Mouse (Mus musculus) liver, embryonic 15.5 days (tissue): ENCODE measurements around the gene Gatad1. TPM values are rescaled to one million over a fixed set of nuclear protein-coding genes. Genes with fewer than 3 reads are reported as not detected.
A peak's percentile ranks its signal among the peaks of the same experiment; 100 is the strongest.

Source experiments
- ATAC-seq: fragments of 200-750 bp; cut with Nextera tagmentation; 2 replicates; pipeline ENCODE4 v1.8.0; 2017; ENCODE audit warnings: moderate number of reproducible peaks, mild to moderate bottlenecking, moderate library complexity; ENCODE audit not compliant: insufficient read depth
- H3K27ac ChIP-seq: fragments of 300-500 bp; sonication (generic); replicated peaks from 2 replicates; pipeline ENCODE4 v1.5.1; 2015; ENCODE audit warnings: mild to moderate bottlenecking, inconsistent platforms
- H3K27me3 ChIP-seq: fragments of 300-500 bp; sonication (generic); 2 replicates; pipeline ENCODE4 v1.6.1; 2015; ENCODE audit warnings: mild to moderate bottlenecking, inconsistent platforms
- H3K36me3 ChIP-seq: fragments of 300-500 bp; sonication (generic); replicated peaks from 2 replicates; pipeline ENCODE4 v1.6.1; 2015; ENCODE audit warnings: moderate library complexity, mild to moderate bottlenecking, inconsistent platforms
- H3K4me1 ChIP-seq: fragments of 300-500 bp; sonication (generic); replicated peaks from 2 replicates; pipeline ENCODE4 v1.6.1; 2015; ENCODE audit warnings: inconsistent platforms
- H3K4me2 ChIP-seq: fragments of 300-500 bp; sonication (generic); 2 replicates; pipeline ENCODE4 v1.6.1; 2015; ENCODE audit warnings: moderate library complexity, mild to moderate bottlenecking, inconsistent platforms
- H3K4me3 ChIP-seq: fragments of 300-500 bp; sonication (generic); replicated peaks from 2 replicates; pipeline ENCODE4 v1.5.1; 2015; ENCODE audit warnings: mild to moderate bottlenecking, inconsistent platforms
- H3K9ac ChIP-seq: fragments of 300-500 bp; sonication (generic); 2 replicates; pipeline ENCODE4 v1.6.1; 2015; ENCODE audit warnings: moderate library complexity, mild to moderate bottlenecking, inconsistent platforms
- H3K9me3 ChIP-seq: fragments of 300-500 bp; sonication (generic); replicated peaks from 2 replicates; pipeline ENCODE4 v1.6.1; 2016; ENCODE audit warnings: inconsistent platforms
- WGBS: fragments of 180-500 bp; shearing (Covaris S2); methylation state at CpG from one replicate; pipeline ENCODE4 v1.1.7; 2015; ENCODE audit warnings: mixed read lengths; ENCODE audit not compliant: insufficient replicate concordance; 5-methylcytosine and 5-hydroxymethylcytosine counted together
- polyA plus RNA-seq: library from polyadenylated mRNA; unstranded; fragments of >200 nt; fragmentation: Nextera tagmentation; extraction: Ambion mirVana; gene quantifications from 2 replicates; pipeline ENCODE4 v1.2.1, GENCODE M21; 2015

The Gatad1 gene
- polyA plus RNA-seq: 19.8 and 22.6 TPM in 2 replicates

DNA sequence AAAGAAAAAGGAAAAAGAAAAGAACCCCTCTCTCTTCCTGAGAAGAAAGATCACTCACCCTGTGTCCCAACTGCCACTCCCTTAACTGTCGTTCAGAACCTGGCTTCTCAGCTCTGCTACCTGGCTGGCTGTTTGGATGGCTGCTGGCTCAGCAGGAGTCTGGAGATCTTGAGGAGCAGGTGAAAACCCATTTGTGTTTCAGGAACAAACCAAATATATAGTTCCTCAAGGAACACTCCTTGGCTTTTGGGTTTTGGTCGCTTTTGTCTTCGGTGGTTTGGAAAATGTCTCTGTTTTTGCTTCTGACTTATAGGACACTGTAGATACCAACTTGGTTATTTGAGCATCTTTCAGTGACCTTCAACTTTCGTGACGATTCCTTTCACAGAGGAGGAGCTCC lies at the start of gene Gatad1:
TSS of gene Gatad1 (minus strand) at position 101 of the 400 bp plus-strand sequence.
- H3K9ac ChIP-seq: no peak within 1 kb of the TSS
- H3K4me3 ChIP-seq: no peak within 1 kb of the TSS
- H3K36me3 ChIP-seq: no peaks in the 10 kb centered on the region
- H3K27ac ChIP-seq: no peak within 1 kb of the TSS
- no peak for ATAC-seq
- H3K4me2 ChIP-seq: no peak within 1 kb of the TSS
- whole genome bisulfite sequencing: 71% methylated on average over 5 of the region's 5 CpGs
- no peaks in the 10 kb centered on the region for H3K9me3 ChIP-seq
- no peaks in the 10 kb centered on the region for H3K4me1 ChIP-seq
- H3K27me3 ChIP-seq: no peaks in the 10 kb centered on the region

GRCm38 (mm10) chr5:3702180-3702579 lies 45.2 kb upstream of the Gatad1 start:
- no peak overlapping the region for H3K4me3 ChIP-seq
- ATAC-seq: no peak
- no peaks in the 10 kb centered on the region for H3K27me3 ChIP-seq
- H3K27ac ChIP-seq: no peak overlapping the region
- H3K9ac ChIP-seq: no peak overlapping the region
- H3K4me1 ChIP-seq: no peaks in the 10 kb centered on the region
- H3K4me2 ChIP-seq: no peak overlapping the region
- H3K9me3 ChIP-seq: no peaks in the 10 kb centered on the region
- WGBS: 75% methylated on average over 4 of the region's 4 CpGs
- peaks cover 29% of the 10 kb centered on the region for H3K36me3 ChIP-seq

DNA sequence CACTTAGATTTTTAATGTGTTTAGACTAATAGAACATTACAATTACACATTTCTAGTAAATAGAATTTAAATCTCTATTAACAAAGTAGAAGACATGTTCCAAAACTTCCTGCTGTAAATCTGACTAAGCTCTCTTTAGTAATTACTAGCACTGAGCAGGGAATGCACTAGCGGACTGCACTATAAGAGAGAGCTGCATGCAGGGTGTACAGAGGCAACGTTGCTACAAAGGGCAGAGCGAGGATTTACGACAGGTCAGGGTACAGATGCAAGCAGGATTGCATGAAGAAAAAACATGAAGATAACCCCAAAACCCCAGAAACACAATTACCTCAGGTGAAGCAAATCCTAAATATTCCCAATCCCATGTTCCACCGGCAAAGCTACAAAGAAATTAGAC lies 43.0 kb upstream of the Gatad1 start:
- Histone ChIP-seq H3K9me3 (no peaks in the 10 kb centered on the region), H3K4me3 (no peak overlapping the region), H3K27me3 (no peaks in the 10 kb centered on the region), H3K9ac (no peak overlapping the region), H3K27ac (no peak overlapping the region), H3K4me2 (no peak overlapping the region), H3K36me3 (peaks cover 31% of the 10 kb centered on the region), H3K4me1 (no peaks in the 10 kb centered on the region)
- no peak for ATAC-seq
- 83% methylated on average over 5 of the region's 5 CpGs for WGBS

GRCm38 (mm10) chr5:3696031-3696430 lies 39.0 kb upstream of the Gatad1 start:
- Histone ChIP-seq H3K36me3 (peaks cover 39% of the 10 kb centered on the region), H3K4me1 (no peaks in the 10 kb centered on the region), H3K27me3 (no peaks in the 10 kb centered on the region), H3K4me2 (no peak overlapping the region), H3K27ac (no peak overlapping the region), H3K4me3 (no peak overlapping the region), H3K9ac (no peak overlapping the region), H3K9me3 (no peaks in the 10 kb centered on the region)
- WGBS: 73% methylated on average over 3 of the region's 3 CpGs
- ATAC-seq: no peak

DNA sequence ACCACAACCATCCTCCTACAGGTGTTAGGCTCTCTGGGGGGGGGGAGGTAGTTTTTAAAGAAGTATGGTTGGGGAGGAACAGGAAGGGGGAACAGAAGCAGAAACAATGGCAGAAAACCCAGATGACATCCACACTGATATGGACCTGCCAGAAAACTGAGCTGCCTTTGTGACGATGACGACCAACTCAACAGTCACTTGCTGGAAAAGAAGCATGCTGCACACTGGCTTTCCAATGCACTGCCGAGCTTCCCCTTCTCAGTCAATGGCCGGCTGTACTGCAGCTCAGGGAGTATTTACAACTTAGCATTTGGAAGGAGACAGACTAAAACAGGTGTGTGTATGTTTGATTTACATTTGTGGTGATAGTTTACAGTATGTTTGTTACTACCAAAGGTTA lies 38.2 kb upstream of the Gatad1 start:
- Histone ChIP-seq H3K36me3 (peaks cover 35% of the 10 kb centered on the region), H3K9me3 (no peaks in the 10 kb centered on the region), H3K9ac (no peak overlapping the region), H3K27me3 (no peaks in the 10 kb centered on the region), H3K4me2 (no peak overlapping the region), H3K27ac (no peak overlapping the region), H3K4me1 (no peaks in the 10 kb centered on the region), H3K4me3 (no peak overlapping the region)
- WGBS: 68% methylated on average over 4 of the region's 4 CpGs
- ATAC-seq: no peak

DNA sequence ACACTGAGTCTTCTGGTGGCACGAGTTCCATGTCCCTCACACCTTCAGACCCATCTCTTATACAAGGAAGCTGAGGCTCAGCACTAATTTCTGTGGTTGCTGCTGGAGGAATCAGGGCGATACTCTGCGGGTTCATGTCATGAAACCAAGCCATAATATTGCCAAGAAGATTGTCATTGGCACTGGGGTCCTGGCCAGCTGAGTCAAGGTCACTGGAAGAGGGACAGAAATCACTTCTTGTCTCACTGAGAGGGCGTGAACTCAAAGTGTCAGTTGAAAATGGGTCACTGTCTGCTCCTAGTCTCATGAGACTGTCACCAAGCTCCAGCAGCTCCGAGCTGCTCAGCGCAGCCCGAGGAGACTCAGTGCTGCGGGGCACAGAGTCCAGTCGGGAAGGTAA lies 36.0 kb upstream of the Gatad1 start:
- Histone ChIP-seq H3K27ac (no peak overlapping the region), H3K4me2 (no peak overlapping the region), H3K9ac (no peak overlapping the region), H3K27me3 (no peaks in the 10 kb centered on the region), H3K4me3 (no peak overlapping the region), H3K36me3 (peaks cover 35% of the 10 kb centered on the region), H3K9me3 (no peaks in the 10 kb centered on the region), H3K4me1 (no peaks in the 10 kb centered on the region)
- 86% methylated on average over 9 of the region's 9 CpGs for WGBS
- no peak for ATAC-seq

DNA sequence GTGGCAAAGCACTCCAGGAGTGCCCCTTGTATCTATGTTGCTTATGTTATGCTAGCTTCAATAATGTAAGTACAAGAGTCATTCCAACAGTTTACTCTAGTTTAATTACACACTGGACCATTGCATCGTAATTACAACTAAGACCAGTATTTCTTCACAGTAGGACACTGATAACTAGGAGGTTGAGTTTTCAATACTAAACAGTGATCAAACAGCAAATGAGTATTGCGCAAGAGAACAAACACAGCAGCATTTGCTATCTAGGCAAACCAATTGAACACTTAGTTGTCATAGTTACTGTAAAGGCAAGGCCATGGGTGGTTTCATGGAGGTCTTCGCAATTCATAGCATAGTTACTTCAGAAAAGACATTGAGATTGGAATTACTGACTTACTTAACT lies 34.3 kb upstream of the Gatad1 start:
- ATAC-seq: no peak
- Histone ChIP-seq H3K4me1 (no peaks in the 10 kb centered on the region), H3K9me3 (no peaks in the 10 kb centered on the region), H3K9ac (no peak overlapping the region), H3K36me3 (peaks cover 33% of the 10 kb centered on the region), H3K27me3 (no peaks in the 10 kb centered on the region), H3K4me3 (no peak overlapping the region), H3K4me2 (no peak overlapping the region), H3K27ac (no peak overlapping the region)
- 79% methylated on average over 3 of the region's 3 CpGs for WGBS

GRCm38 (mm10) chr5:3688298-3688697 lies 31.3 kb upstream of the Gatad1 start:
- no peak for ATAC-seq
- Histone ChIP-seq H3K4me3 (no peak overlapping the region), H3K4me1 (no peaks in the 10 kb centered on the region), H3K9ac (no peak overlapping the region), H3K27me3 (no peaks in the 10 kb centered on the region), H3K4me2 (no peak overlapping the region), H3K9me3 (no peaks in the 10 kb centered on the region), H3K27ac (no peak overlapping the region), H3K36me3 (peaks cover 22% of the 10 kb centered on the region)
- 80% methylated on average over 8 of the region's 8 CpGs for WGBS

DNA sequence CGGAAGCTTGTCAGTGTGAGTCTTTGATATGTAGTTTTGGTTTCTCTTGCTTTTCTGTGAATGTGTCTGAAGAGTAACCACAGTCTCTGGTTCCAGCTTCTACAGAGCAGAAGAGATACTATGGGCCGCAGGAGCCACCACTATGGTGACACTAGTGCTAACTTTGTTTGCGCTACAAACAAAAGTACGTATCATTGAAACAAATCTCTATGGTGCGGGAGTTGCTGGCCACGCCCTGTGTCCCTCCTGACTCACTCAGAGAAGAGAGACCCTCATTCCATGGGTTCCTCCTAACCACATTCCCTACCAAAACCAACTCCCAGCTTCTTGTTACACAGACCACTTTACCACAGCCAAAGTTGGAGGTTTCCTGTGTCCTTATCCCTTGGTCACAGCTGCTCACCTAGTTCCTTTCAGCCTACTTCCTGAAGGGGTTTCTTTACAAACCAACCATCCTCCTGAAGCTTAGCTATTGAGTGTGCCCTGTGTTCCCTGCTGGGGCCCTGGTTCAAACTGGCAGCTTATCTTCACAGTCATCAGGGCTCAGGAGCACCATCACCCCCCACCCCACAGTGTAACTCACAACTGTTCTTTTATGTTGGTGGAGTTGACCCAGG lies 13.1 kb upstream of the Gatad1 start:
- H3K4me2 ChIP-seq: 0 out of 2 replicates have a peak overlapping the region, but pooled peaks have one; percentile 2
- ATAC-seq: peak; percentile 40; the same call in 1 of the 2 replicates
- no peaks in the 10 kb centered on the region for H3K9me3 ChIP-seq
- no peak overlapping the region for H3K9ac ChIP-seq
- 20% methylated on average over 6 of the region's 6 CpGs for WGBS
- H3K4me3 ChIP-seq: no peak overlapping the region
- H3K27me3 ChIP-seq: no peaks in the 10 kb centered on the region
- H3K4me1 ChIP-seq: peaks cover 8% of the 10 kb centered on the region
- no peaks in the 10 kb centered on the region for H3K36me3 ChIP-seq
- H3K27ac ChIP-seq: no peak overlapping the region

DNA sequence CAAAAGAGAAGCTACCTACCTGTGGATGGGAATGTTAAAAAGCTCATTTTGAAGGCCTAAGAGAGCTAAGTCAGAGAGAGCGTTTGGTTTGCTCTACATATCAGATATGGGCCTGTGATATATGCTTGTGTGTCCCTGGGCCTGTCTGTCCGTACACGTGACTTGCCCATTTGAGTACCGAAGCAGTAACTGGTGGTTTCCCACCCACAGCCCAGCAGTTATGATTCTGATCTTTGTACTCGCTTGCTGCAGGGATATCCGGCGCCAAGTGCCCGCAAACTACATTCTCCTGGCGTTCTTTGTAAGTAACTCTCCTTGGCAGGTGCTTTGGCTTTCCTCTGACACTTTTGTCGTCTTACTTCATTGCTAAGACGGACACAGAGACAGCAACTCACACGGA lies 9.6 kb upstream of the Gatad1 start:
- 51% methylated on average over 12 of the region's 12 CpGs for WGBS
- Histone ChIP-seq H3K4me1 (peaks cover 8% of the 10 kb centered on the region), H3K36me3 (no peaks in the 10 kb centered on the region), H3K4me2 (no peak overlapping the region), H3K4me3 (no peak overlapping the region), H3K27me3 (no peaks in the 10 kb centered on the region), H3K9me3 (no peaks in the 10 kb centered on the region), H3K27ac (no peak overlapping the region), H3K9ac (no peak overlapping the region)
- no peak for ATAC-seq

DNA sequence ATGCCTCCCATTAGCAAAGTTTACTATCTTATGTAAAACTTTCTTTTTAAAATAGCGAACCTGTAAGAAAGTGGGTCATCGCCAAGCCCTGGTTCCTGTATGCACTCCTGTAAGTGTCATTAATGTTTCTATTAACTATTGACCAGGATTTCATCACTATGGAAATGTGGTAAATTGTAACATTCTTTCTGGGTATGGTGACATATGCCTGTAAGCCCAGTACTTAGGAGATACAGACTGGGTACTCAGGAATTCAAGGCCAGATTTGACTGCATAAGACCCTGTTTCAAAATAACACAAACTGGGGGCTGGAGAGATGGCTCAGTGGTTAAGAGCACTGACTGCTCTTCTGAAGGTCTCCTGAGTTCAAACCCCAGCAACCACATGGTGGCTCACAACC lies 8.2 kb upstream of the Gatad1 start:
- peaks cover 7% of the 10 kb centered on the region for H3K4me1 ChIP-seq
- no peaks in the 10 kb centered on the region for H3K9me3 ChIP-seq
- no peak overlapping the region for H3K27ac ChIP-seq
- H3K4me3 ChIP-seq: no peak overlapping the region
- H3K27me3 ChIP-seq: no peaks in the 10 kb centered on the region
- no peak overlapping the region for H3K9ac ChIP-seq
- no peak for ATAC-seq
- WGBS: 68% methylated on average over 2 of the region's 2 CpGs
- H3K4me2 ChIP-seq: no peak overlapping the region
- no peaks in the 10 kb centered on the region for H3K36me3 ChIP-seq

GRCm38 (mm10) chr5:3653801-3654200 lies 3.2 kb downstream of the Gatad1 start:
- no peaks in the 10 kb centered on the region for H3K36me3 ChIP-seq
- no peak overlapping the region for H3K27ac ChIP-seq
- H3K4me1 ChIP-seq: peaks cover 5% of the 10 kb centered on the region; the same call in 1 of the 2 replicates
- no peak overlapping the region for H3K9ac ChIP-seq
- H3K4me2 ChIP-seq: no peak overlapping the region
- WGBS: 69% methylated on average over 4 of the region's 4 CpGs
- no peak for ATAC-seq
- no peak overlapping the region for H3K4me3 ChIP-seq
- H3K9me3 ChIP-seq: no peaks in the 10 kb centered on the region
- H3K27me3 ChIP-seq: no peaks in the 10 kb centered on the region
